Mouse (Mus musculus): ENCODE data around the gene Tbc1d8.

GRCm38 (mm10) chr1:39445303-39446050 is 33.1 kb downstream of the Tbc1d8 start:
- TF ChIP-seq CTCF (conservative IDR thresholded peaks at IDR 0.05; ENCODE audit: insufficient read depth, insufficient read length, low read depth, low read length) (no peak), POLR2A (IDR thresholded peaks at IDR 0.05; ENCODE audit: low read depth, low read length) (no peak)

Data from kidney, adult 2 months (tissue).